Mouse (Mus musculus) thymus, adult 2 months (tissue): ENCODE results near the gene C130050O18Rik.

ENCODE experiments used
- CTCF ChIP-seq: fragments of 200-500 bp; IDR thresholded peaks from 2 replicates; pipeline ENCODE4 v1.5.1; 2012; ENCODE audit warnings: mild to moderate bottlenecking, control low read depth, low read length, moderate library complexity, borderline replicate concordance; ENCODE audit not compliant: control insufficient read depth, poor library complexity, insufficient read depth; ENCODE audit errors: extremely low read depth
- POLR2A ChIP-seq: fragments of 200-500 bp; IDR thresholded peaks from 2 replicates; pipeline ENCODE4 v1.6.1; 2012; ENCODE audit warnings: mild to moderate bottlenecking, low read length, control low read depth, moderate library complexity; ENCODE audit not compliant: control insufficient read depth, poor library complexity, insufficient read depth; ENCODE audit errors: extremely low read depth

DNA sequence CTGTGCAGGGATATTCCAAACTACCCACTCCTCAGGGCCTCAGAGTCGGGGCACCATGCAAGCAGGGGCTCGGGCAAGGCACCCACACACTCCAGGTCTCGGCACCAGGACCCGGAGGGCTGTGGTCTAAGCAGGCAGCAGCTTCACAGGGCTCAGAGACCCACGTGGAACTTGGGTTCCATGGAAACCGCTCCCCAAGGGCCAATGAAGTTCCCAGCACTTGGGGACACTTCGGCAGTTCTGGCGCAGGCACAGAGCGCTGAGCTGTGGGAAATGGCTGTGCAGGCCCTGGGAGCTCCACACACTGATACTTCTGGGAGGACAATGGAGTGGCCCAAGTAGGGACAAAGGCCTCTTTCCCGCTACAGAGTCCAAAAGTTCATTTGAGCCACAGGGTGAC lies 48.0 kb downstream of the C130050O18Rik start:
- no peak for TF ChIP-seq POLR2A
- TF ChIP-seq CTCF = no peak
